Mouse (Mus musculus) heart, embryonic 14.5 days (tissue): ENCODE results near the gene Gna12. TPM values are rescaled to one million over a fixed set of nuclear protein-coding genes. Genes with fewer than 3 reads are reported as not detected.
A peak's percentile ranks its signal among the peaks of the same experiment; 100 is the strongest.

ENCODE experiments used
- ATAC-seq: fragments of 200-750 bp; cut with Nextera tagmentation; 2 replicates; pipeline ENCODE4 v1.8.0; 2017; ENCODE audit warnings: low read depth, moderate TSS enrichment; ENCODE audit not compliant: insufficient number of reproducible peaks, insufficient read depth, low FRiP score
- H3K27ac ChIP-seq, 2 experiments: fragments of 200-500 bp in 1 of 2; fragments of 300-500 bp in 1 of 2; sonication (generic) in 1 of 2; replicated peaks in 1 of 2; 2 replicates each; pipeline ENCODE4 v1.5.1; 2012 to 2014; ENCODE audit warnings: low read depth in 2 of 2, low read length in 2 of 2, control low read depth in 1 of 2, mild to moderate bottlenecking in 1 of 2, mixed read lengths in 1 of 2; ENCODE audit not compliant: control insufficient read depth in 1 of 2, insufficient read depth in 1 of 2
- H3K27me3 ChIP-seq: fragments of 300-500 bp; sonication (generic); 2 replicates; pipeline ENCODE4 v1.6.1; 2014; ENCODE audit warnings: mild to moderate bottlenecking, low read length, control low read depth; ENCODE audit not compliant: control insufficient read depth, insufficient read depth
- H3K36me3 ChIP-seq: fragments of 300-500 bp; sonication (generic); 2 replicates; pipeline ENCODE4 v1.6.1; 2014; ENCODE audit warnings: mild to moderate bottlenecking, control low read depth, low read length, mixed read lengths; ENCODE audit not compliant: control insufficient read depth, insufficient read depth
- H3K4me1 ChIP-seq, 2 experiments: fragments of 200-500 bp in 1 of 2; fragments of 300-500 bp in 1 of 2; sonication (generic) in 1 of 2; 2 replicates each; pipeline ENCODE4 v1.6.1; 2012 to 2014; ENCODE audit warnings: low read length in 2 of 2, control low read depth in 1 of 2, mixed read lengths in 1 of 2; ENCODE audit not compliant: control insufficient read depth in 2 of 2, insufficient read depth in 2 of 2
- H3K4me2 ChIP-seq: fragments of 300-500 bp; sonication (generic); 2 replicates; pipeline ENCODE4 v1.6.1; 2014; ENCODE audit warnings: mild to moderate bottlenecking, low read length
- H3K4me3 ChIP-seq, 2 experiments: fragments of 200-500 bp in 1 of 2; fragments of 300-500 bp in 1 of 2; sonication (generic) in 1 of 2; 2 replicates each; pipeline ENCODE4 v1.5.1; 2012 to 2014; ENCODE audit warnings: low read length in 2 of 2, mild to moderate bottlenecking in 2 of 2, control low read depth in 1 of 2, low read depth in 1 of 2, moderate library complexity in 1 of 2; ENCODE audit not compliant: control insufficient read depth in 1 of 2, insufficient read depth in 1 of 2
- H3K9ac ChIP-seq: fragments of 300-500 bp; sonication (generic); 2 replicates; pipeline ENCODE4 v1.6.1; 2014; ENCODE audit warnings: mild to moderate bottlenecking, low read length
- H3K9me3 ChIP-seq: fragments of 300-500 bp; sonication (generic); 2 replicates; pipeline ENCODE4 v1.6.1; 2016; ENCODE audit warnings: low read length, control low read depth; ENCODE audit not compliant: control insufficient read depth
- WGBS: fragments of 180-500 bp; shearing (Covaris S2); extraction: QIAGEN DNeasy Blood & Tissue Kit; methylation state at CpG from one replicate; pipeline ENCODE4 v1.1.7; 2014; 5-methylcytosine and 5-hydroxymethylcytosine counted together
- polyA plus RNA-seq: library from polyadenylated mRNA; unstranded; fragments of >200 nt; fragmentation: Nextera tagmentation; extraction: Ambion mirVana; gene quantifications from 2 replicates; pipeline ENCODE4 v1.2.1, GENCODE M21; 2014

Gene Gna12
- polyA plus RNA-seq, 1 experiment from 2014 or later: 53.8 TPM

- H3K4me3 ChIP-seq: no peak overlapping the region
- H3K9me3 ChIP-seq: no peaks in the 10 kb centered on the region
- no peak overlapping the region for H3K27ac ChIP-seq
- 85% methylated on average over 4 of the region's 4 CpGs for WGBS
- no peak overlapping the region for H3K9ac ChIP-seq
- peaks cover 13 to 22% of the 10 kb centered on the region in 2 experiments for H3K4me1 ChIP-seq
- H3K27me3 ChIP-seq: no peaks in the 10 kb centered on the region
- ATAC-seq: no peak
- peaks cover 52% of the 10 kb centered on the region for H3K36me3 ChIP-seq
- no peak overlapping the region for H3K4me2 ChIP-seq
Measured at GRCm38 (mm10) chr5:140762540-140762939, 67.7 kb downstream of the Gna12 start.

- Histone ChIP-seq H3K36me3 (peaks cover 58% of the 10 kb centered on the region), H3K9ac (no peak overlapping the region), H3K27me3 (no peaks in the 10 kb centered on the region), H3K4me2 (no peak overlapping the region), H3K9me3 (no peaks in the 10 kb centered on the region), H3K4me3 (no peak overlapping the region), H3K27ac (no peak overlapping the region), H3K4me1 (peaks cover 10 to 16% of the 10 kb centered on the region in 2 experiments)
- 88% methylated on average over 8 of the region's 8 CpGs for WGBS
- ATAC-seq: no peak
Measured at GRCm38 (mm10) chr5:140758864-140759263, 71.4 kb downstream of the Gna12 start.

- Histone ChIP-seq H3K27ac (no peak overlapping the region), H3K9me3 (peaks cover 5% of the 10 kb centered on the region), H3K27me3 (no peaks in the 10 kb centered on the region), H3K9ac (no peak overlapping the region), H3K4me3 (no peak overlapping the region), H3K4me1 (peaks cover 14 to 19% of the 10 kb centered on the region in 2 experiments), H3K4me2 (no peak overlapping the region), H3K36me3 (peaks cover 12% of the 10 kb centered on the region)
- ATAC-seq: no peak
- 72% methylated on average over 5 of the region's 5 CpGs for WGBS
Measured at GRCm38 (mm10) chr5:140753223-140753622, 77.0 kb downstream of the Gna12 start.

- Histone ChIP-seq H3K27ac (no peak overlapping the region), H3K36me3 (peaks cover 6% of the 10 kb centered on the region), H3K9me3 (peaks cover 5% of the 10 kb centered on the region), H3K4me1 (peaks cover 14 to 19% of the 10 kb centered on the region in 2 experiments), H3K4me3 (no peak overlapping the region), H3K9ac (no peak overlapping the region), H3K27me3 (no peaks in the 10 kb centered on the region), H3K4me2 (no peak overlapping the region)
- 95% methylated on average over 3 of the region's 3 CpGs for WGBS
- no peak for ATAC-seq
Measured at GRCm38 (mm10) chr5:140752639-140753038, 77.6 kb downstream of the Gna12 start.

- H3K4me1 ChIP-seq: peaks cover 14 to 18% of the 10 kb centered on the region in 2 experiments
- no peaks in the 10 kb centered on the region for H3K27me3 ChIP-seq
- ATAC-seq: no peak
- H3K4me2 ChIP-seq: no peak overlapping the region
- no peak overlapping the region for H3K27ac ChIP-seq
- H3K9ac ChIP-seq: no peak overlapping the region
- peaks cover 5% of the 10 kb centered on the region for H3K9me3 ChIP-seq
- no peak overlapping the region for H3K4me3 ChIP-seq
- 83% methylated on average over 15 of the region's 15 CpGs for WGBS
- 0 out of 2 replicates have a peak, but pooled peaks cover 6% of the 10 kb centered on the region for H3K36me3 ChIP-seq
Measured at GRCm38 (mm10) chr5:140752041-140752440, 78.2 kb downstream of the Gna12 start.

- Histone ChIP-seq H3K27me3 (no peaks in the 10 kb centered on the region), H3K4me1 (peaks cover 7% of the 10 kb centered on the region in 2 experiments), H3K4me3 (no peak overlapping the region), H3K9ac (no peak overlapping the region), H3K4me2 (no peak overlapping the region), H3K27ac (no peak overlapping the region), H3K9me3 (peaks cover 5% of the 10 kb centered on the region), H3K36me3 (0 out of 2 replicates have a peak, but pooled peaks cover 6% of the 10 kb centered on the region)
- no peak for ATAC-seq
- WGBS: 3% methylated on average over 1 of the region's 2 CpGs
Measured at GRCm38 (mm10) chr5:140750925-140751324, 79.3 kb downstream of the Gna12 start.

- Histone ChIP-seq H3K4me1 (0 out of 4 replicates have a peak, but pooled peaks cover 3% of the 10 kb centered on the region in 2 experiments), H3K9ac (peak overlapping the region; percentile 46; the same call in 1 of the 2 replicates), H3K27ac (no peak overlapping the region), H3K4me3 (peak overlapping the region; percentile 16 to 35), H3K27me3 (no peaks in the 10 kb centered on the region), H3K36me3 (no peaks in the 10 kb centered on the region), H3K9me3 (peaks cover 5% of the 10 kb centered on the region), H3K4me2 (peak overlapping the region; percentile 54)
- WGBS: 15% methylated on average over 12 of the region's 12 CpGs
- peak; percentile 60 for ATAC-seq
Measured at GRCm38 (mm10) chr5:140749062-140749875, 81.0 kb downstream of the Gna12 start.
